Mouse (Mus musculus) skeletal muscle tissue, postnatal 0 days (tissue): ENCODE results near the gene Icos. TPM values are rescaled to one million over a fixed set of nuclear protein-coding genes. Genes with fewer than 3 reads are reported as not detected.

Experiments used
- polyA plus RNA-seq: library from polyadenylated mRNA; unstranded; fragments of >200 nt; fragmentation: Nextera tagmentation; extraction: Ambion mirVana; gene quantifications from 2 replicates; pipeline ENCODE4 v1.2.1, GENCODE M21; 2015

Icos gene
- 0.17 and 0.19 TPM in 2 replicates for polyA plus RNA-seq

DNA sequence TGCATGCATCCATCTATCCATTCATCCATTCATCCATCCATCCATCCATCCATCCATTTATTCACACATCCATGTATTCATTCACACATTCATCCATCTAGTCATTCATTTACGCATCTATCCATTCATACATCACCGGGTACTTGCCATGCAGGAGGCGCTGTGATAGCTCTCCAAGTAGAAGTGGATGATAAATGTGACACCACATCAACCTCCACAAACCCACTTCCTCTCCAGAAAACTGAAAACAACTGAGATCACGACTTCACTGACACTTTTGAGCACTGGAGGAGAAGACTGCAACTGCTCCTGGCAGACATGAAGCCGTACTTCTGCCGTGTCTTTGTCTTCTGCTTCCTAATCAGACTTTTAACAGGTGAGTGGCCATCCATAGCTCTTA is at the start of gene Icos:
Icos (plus strand) TSS at position 287 of the 400 bp plus-strand sequence.

Other genes with a start within 250 kb of the Icos start
- gene Ctla4, start 90.9 kb upstream of the Icos start, polyA plus RNA-seq, result not detected in 2 replicates